Mouse (Mus musculus) gastrocnemius, adult 2 months (tissue): ENCODE data around the gene Casr. TPM values are rescaled to one million over a fixed set of nuclear protein-coding genes. Genes with fewer than 3 reads are reported as not detected.

Source experiments
- DNase-seq: peaks from one replicate; pipeline ENCODE4 v3.0.0; 2022
- H3K27ac ChIP-seq: fragments of 200-600 bp; 2 replicates; pipeline ENCODE4 v1.8.1; 2022; ENCODE audit warnings: mild to moderate bottlenecking
- H3K4me3 ChIP-seq: fragments of 200-600 bp; 2 replicates; pipeline ENCODE4 v1.8.1; 2022; ENCODE audit warnings: mild to moderate bottlenecking, moderate library complexity
- CTCF ChIP-seq: fragments of 200-600 bp; IDR thresholded peaks from 2 replicates; pipeline ENCODE4 v1.8.1; 2022; ENCODE audit warnings: antibody characterized with exemption, mild to moderate bottlenecking, moderate library complexity
- intact Hi-C: fragments of 180-260 bp; cut with DNase I; formaldehyde crosslinking; loops from one replicate; pipeline ENCODE4 v1.15.1; 2025
- total RNA-seq, 2 experiments: library from RNA; stranded (reverse); gene quantifications; 2 replicates each; pipeline ENCODE4 v1.2.3; 2021

Gene Casr
- total RNA-seq, 2 experiments from 2014 or later: 1.7 to 2.5 TPM

- Histone ChIP-seq H3K4me3 (no peak overlapping the region), H3K27ac (no peak overlapping the region)
- DNase-seq: no peak
- intact Hi-C loops: no loop called here
- no peak for TF ChIP-seq CTCF
Measured at GRCm38 (mm10) chr16:36460426-36460825, 101.5 kb downstream of the Casr start.

GRCm38 (mm10) chr16:36455342-36455802 is 106.6 kb downstream of the Casr start, which contains the start of gene Stfa3:
Gene Stfa3 (minus strand): TSS chr16:36455392.
- H3K4me3 ChIP-seq: no peak within 1 kb of the TSS
- no peak for TF ChIP-seq CTCF
- no peak for DNase-seq
- no peak within 1 kb of the TSS for H3K27ac ChIP-seq
- intact Hi-C loops: no loop called here

Other genes starting within 250 kb of the Casr start
- gene BC117090, start 227.8 kb downstream of the Casr start, total RNA-seq: not detected
- not detected for gene BC100530, start 194.4 kb downstream of the Casr start, total RNA-seq
- not detected for gene Stfa2, start 153.7 kb downstream of the Casr start, total RNA-seq
- not detected for gene Stfa3, start 106.7 kb downstream of the Casr start, total RNA-seq
- under 1 TPM; 0.13 to 0.17 TPM for gene Cd86, start 103.9 kb upstream of the Casr start, total RNA-seq
- under 1 TPM in 1 of 2 experiments, not detected in 1; 0.14 TPM for gene Ildr1, start 131.8 kb upstream of the Casr start, total RNA-seq
- 1 to 10 TPM; 2.3 to 3.8 TPM for gene Slc15a2, start 222.8 kb upstream of the Casr start, total RNA-seq